Mouse (Mus musculus) kidney, adult 2 months (tissue): ENCODE measurements around the gene Cyp39a1.

Experiments
- CTCF ChIP-seq: fragments of 200-500 bp; conservative IDR thresholded peaks from 2 replicates; pipeline ENCODE4 v1.5.1; 2011; ENCODE audit warnings: low read depth, mild to moderate bottlenecking, control low read depth, low read length, moderate library complexity, mixed read lengths; ENCODE audit not compliant: insufficient read depth, insufficient read length
- POLR2A ChIP-seq: fragments of 200-500 bp; IDR thresholded peaks from one replicate; pipeline ENCODE4 v1.6.1; 2011; ENCODE audit warnings: low read depth, low read length, control low read depth

GRCm38 (mm10) chr17:43628246-43628645 lies 39.0 kb upstream of the Cyp39a1 start:
- TF ChIP-seq CTCF (no peak), POLR2A (no peak)
